Mouse (Mus musculus) urinary bladder, postnatal 4 days (tissue): ENCODE measurements around the gene Olfr704.
"Not testable (repeated sequence)": the region's sequence is repeated elsewhere in the genome, so short reads cannot be mapped to it uniquely, and the experiment has no call there.

Experiments used
- DNase-seq, 2 experiments: peaks; one replicate each; pipeline ENCODE4 v3.0.0; 2021 to 2022; ENCODE audit warnings: low spot score in 2 of 2

The Olfr704 gene

DNA sequence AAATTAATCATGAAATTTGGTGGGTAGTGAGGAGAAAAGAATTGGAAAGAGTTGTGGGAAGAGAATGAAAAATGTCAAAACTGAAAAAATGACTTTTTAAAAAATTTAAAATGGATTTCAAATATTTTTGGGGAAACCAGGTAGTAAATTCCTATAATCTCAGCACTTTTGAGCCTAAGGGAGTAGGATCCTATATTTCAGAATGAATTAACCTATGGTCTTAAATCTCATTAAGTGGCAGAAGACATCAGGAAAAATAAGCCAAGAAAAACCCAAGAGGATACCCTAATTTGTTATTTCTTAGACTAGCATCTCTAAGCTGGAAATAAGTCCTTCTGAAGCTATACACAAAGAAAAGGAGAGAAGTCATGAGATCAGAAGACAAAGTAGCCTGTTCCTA, at the start of gene Olfr704:
Gene Olfr704 (plus strand): TSS at position 301 of the 400 bp plus-strand sequence.
- no peak for DNase-seq

- no peak for DNase-seq
Measured at GRCm38 (mm10) chr7:106813829-106814228, 49.2 kb upstream of the Olfr704 start, which contains the start of gene Olfr701. Gene Olfr701, plus strand, starts transcription at chr7:106814129.

DNA sequence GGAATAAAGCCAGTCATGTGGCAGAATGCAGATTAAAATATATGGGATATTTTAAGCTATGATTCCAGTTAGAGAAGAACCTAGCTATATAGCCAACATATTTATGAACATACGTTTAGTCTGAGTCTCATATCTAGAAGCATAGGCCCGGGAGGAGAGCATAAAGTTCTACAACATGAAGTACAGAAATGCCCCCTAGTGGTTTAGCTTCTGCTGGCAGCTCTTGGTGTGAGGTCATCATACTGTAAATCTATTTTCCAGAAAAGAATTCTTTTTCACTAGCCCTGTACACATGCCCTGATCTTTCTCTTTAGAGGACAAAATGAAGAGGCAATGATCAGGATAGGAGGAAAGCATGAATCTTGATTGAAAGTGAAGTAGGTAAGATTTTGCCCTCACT, 47.2 kb upstream of the Olfr704 start:
- no peak for DNase-seq

GRCm38 (mm10) chr7:106818414-106818813, 44.6 kb upstream of the Olfr704 start:
- no peak for DNase-seq

- DNase-seq = no peak
Measured at GRCm38 (mm10) chr7:106833793-106834192, 29.2 kb upstream of the Olfr704 start, which contains the start of gene Olfr702. Gene Olfr702, minus strand, starts transcription at chr7:106833893.

DNA sequence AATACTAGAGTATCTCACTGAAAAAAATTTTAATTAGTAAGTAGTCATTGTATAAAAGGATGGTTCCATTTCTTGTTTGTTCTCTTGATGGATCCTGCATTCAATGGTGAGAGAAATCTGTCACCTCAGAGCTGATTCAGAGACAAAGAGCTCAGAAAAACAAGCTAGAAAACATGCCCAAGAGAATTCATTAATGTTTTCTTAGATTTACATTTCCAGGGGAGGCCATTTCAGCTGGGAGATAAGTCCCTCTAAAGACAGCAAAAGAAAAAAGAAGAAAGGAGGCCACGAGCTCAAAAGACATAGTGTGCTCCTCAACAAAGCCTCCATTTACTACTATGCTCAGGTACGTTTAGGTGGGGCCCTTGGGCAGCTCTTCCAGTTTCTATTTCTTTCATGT, 19.9 kb upstream of the Olfr704 start, which contains the start of gene Olfr703:
Gene Olfr703 (plus strand): TSS at position 301 of the 400 bp plus-strand sequence.
- no peak for DNase-seq

DNA sequence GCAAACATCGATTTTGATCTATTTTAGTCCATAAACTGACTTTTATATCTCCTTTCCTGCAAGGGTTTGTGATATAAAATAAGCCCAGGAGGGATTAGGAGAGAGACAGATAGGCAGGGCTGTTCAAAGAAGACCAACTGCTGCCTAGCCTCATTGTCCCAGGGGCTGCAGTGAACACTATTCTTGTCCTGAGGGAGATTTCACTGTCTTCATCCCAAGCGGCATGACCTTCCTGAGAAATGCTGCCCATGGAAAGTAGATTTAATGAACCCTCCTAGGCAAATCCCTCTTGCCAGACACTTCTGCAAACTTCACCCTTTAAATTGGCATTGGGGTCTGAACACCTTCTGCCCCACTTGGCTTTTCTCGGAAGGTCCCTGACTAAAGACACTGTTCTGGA, 13.8 kb downstream of the Olfr704 start, which contains the start of gene Olfr705:
Gene Olfr705 (minus strand): TSS at position 101 of the 400 bp plus-strand sequence.
- DNase-seq = no peak

DNA sequence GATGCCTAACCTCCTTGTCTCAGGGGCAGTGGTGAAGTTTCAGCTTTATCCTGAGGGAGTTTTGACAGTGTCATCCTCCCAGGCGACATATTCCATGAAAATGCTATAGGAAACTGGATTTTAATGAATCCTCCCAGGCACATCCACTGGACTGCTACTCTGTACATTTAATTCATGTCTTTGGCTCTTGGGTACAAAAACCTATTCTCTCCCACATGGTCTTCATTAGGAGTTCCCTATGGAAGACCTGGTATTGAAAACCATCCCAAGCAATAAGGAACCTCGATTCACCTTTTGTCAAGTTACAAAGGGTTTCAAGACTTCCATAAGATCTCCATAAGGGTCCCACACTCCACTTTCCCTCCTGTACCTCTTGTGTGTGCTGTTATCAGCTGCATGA, 25.1 kb downstream of the Olfr704 start, which contains the start of gene Olfr706:
Gene Olfr706 (minus strand): TSS at position 101 of the 400 bp plus-strand sequence.
- no peak for DNase-seq

DNA sequence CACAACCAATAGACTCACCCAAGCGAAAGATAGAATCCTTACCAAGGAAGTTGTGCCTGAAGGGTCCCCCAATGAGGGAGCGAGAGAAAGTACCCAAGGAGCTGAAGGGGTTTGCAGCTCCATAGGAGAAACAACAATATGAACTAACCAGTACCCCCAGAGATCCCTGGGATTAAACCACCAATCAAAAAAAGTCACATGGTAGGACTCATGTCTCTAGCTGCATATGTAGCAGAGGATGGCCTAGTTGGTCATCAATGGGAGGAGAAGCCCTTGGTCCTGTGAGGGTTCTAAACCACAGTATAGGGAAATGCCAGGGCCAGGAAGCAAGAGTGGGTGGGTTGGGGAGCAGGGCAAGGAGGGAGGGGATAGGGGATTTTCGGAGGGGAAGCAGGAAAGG, 38.2 kb downstream of the Olfr704 start, which contains the start of gene Olfr707:
Gene Olfr707 (minus strand): TSS at position 101 of the 400 bp plus-strand sequence.
- not testable (repeated sequence) for DNase-seq

GRCm38 (mm10) chr7:106907676-106908075, 44.7 kb downstream of the Olfr704 start, which contains the start of gene Olfr1532-ps1:
Gene Olfr1532-ps1, plus strand, starts transcription at chr7:106908001.
- no peak for DNase-seq
